Mouse (Mus musculus): ENCODE measurements around the gene Elp6. TPM values are rescaled to one million over a fixed set of nuclear protein-coding genes. Genes with fewer than 3 reads are reported as not detected.

Elp6 gene
- polyA plus RNA-seq, 1 experiment from 2014 or later, result 35.5 TPM

DNA sequence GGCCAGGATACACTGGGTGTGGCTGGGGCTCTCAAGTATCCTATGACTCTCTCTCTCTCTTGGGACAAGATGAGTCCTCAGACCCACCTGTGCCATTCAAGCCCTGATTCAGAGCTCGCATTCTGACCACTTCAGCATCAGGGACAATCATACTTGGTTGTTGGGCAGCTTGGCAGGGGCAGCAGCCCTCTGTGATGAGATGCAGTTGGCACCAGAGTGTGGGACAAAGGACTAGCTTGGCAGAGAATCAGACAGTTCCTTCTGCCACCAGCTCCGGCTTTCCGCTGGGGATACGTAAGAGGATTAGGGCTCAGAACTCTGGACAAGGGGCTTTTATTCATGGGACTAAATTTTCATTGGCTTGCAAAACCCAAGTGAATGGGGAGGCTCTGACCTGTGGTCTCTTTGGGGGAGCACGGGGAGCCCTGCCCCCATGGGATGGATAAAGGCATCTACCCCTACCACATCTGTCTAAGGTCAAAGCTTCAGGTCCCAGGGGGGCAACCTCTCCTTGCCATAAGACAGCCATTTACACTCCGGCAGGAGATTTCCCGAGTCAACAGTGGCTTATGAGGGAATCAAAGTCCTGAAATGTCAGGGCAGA is 17.6 kb upstream of the Elp6 start:
- H3K4me2 ChIP-seq, result no peak overlapping the region
- 19% methylated on average over 7 of the region's 7 CpGs for WGBS
- peaks cover 14% of the 10 kb centered on the region for H3K4me1 ChIP-seq
- H3K9me3 ChIP-seq (replicated peaks), result no peaks in the 10 kb centered on the region
- H3K4me3 ChIP-seq, result no peak overlapping the region
- ATAC-seq, result peak; percentile 89
- no peak overlapping the region for H3K9ac ChIP-seq
- H3K27me3 ChIP-seq, result no peaks in the 10 kb centered on the region
- no peaks in the 10 kb centered on the region for H3K36me3 ChIP-seq (ENCODE audit: poor library complexity, severe bottlenecking)
- H3K27ac ChIP-seq, result peak overlapping the region; percentile 70

DNA sequence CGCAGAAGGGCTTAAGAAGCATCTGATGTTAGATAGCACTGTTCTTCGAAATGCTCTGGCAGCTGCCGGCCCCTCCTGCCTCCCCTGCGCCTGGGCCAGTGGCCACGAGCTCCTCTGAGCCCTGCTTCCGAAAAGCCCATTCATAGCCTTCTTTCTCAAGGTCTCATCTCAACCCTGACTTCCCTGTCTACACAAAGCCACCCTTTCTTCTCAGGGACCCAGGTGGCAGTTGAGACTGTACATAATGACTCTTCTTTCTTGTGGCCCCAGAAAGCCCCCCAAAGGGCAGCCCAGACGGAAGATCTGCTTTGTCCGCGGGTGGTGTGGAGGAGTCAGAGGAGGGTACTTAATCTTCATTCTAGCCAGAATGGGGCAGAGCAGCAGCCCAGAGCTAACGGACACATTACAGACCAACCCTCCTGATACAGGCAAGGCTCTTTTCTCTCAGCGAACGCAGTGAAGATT is 11.7 kb upstream of the Elp6 start:
- no peak overlapping the region for H3K4me2 ChIP-seq

DNA sequence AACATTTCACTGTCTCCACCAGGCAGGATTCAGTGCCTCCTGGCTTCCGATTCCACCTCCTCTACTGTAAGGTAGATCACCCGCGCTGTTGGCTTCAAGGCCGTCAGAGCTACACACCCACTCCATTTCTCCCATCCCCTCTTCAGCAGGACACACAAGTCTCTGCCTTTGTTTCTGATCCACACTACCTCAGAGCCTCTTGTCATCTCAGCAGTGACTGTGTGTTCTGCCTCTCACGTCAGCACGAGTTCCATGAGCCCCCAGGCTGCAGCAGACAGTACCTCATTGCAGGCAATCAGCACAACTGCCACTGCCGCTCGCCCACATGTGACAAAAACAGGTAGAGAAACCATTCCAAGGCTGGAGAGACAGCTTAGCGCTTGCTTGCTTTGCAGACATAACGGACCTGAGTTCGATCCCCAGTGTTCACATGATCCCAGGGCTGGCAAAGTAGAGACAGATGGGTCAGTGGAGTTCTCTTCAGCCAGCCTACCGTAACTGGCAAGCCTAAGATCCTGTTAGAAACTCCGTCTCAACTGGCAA is 11.0 kb upstream of the Elp6 start:
- no peaks in the 10 kb centered on the region for H3K9me3 ChIP-seq (replicated peaks)
- no peak for ATAC-seq
- no peak overlapping the region for H3K4me3 ChIP-seq
- H3K27me3 ChIP-seq, result no peaks in the 10 kb centered on the region
- H3K4me1 ChIP-seq, result no peaks in the 10 kb centered on the region
- no peak overlapping the region for H3K9ac ChIP-seq
- 85% methylated on average over 13 of the region's 13 CpGs for WGBS
- H3K27ac ChIP-seq, result no peak overlapping the region
- no peaks in the 10 kb centered on the region for H3K36me3 ChIP-seq (ENCODE audit: poor library complexity, severe bottlenecking)
- no peak overlapping the region for H3K4me2 ChIP-seq

More for the DNA sequence above, 11.7 kb upstream of the Elp6 start:
- H3K36me3 ChIP-seq (ENCODE audit: poor library complexity, severe bottlenecking), result no peaks in the 10 kb centered on the region
- ATAC-seq, result no peak
- no peak overlapping the region for H3K27ac ChIP-seq
- no peaks in the 10 kb centered on the region for H3K4me1 ChIP-seq
- H3K9me3 ChIP-seq (replicated peaks), result no peaks in the 10 kb centered on the region
- no peak overlapping the region for H3K4me3 ChIP-seq
- no peak overlapping the region for H3K9ac ChIP-seq
- no peaks in the 10 kb centered on the region for H3K27me3 ChIP-seq
- WGBS, result 51% methylated on average over 12 of the region's 12 CpGs

DNA sequence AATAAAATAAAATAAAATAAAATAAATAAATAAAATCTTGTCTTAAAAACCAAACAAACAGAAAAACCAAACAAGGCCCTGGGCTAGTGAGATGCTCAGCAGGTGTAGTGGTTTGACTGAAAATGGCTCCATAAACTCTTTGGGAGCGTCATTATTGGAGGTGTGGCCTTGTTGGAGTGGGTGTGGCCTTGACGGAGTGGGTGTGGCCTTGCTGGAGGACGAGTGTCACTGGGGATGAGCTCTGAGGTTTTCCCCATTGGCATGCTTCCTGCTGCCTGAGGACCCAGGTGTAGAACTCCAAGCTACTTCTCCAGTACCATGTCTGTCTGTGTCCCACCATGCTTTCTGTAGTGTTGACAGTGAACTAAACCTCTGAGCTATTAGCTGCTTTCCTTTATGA is 10.2 kb upstream of the Elp6 start:
- Histone ChIP-seq H3K36me3 (ENCODE audit: poor library complexity, severe bottlenecking) (no peaks in the 10 kb centered on the region), H3K4me3 (no peak overlapping the region), H3K27me3 (no peaks in the 10 kb centered on the region), H3K4me2 (no peak overlapping the region), H3K27ac (no peak overlapping the region), H3K9ac (no peak overlapping the region), H3K9me3 (replicated peaks) (no peaks in the 10 kb centered on the region), H3K4me1 (no peaks in the 10 kb centered on the region)
- ATAC-seq, result no peak
- WGBS, result 61% methylated on average over 3 of the region's 3 CpGs

DNA sequence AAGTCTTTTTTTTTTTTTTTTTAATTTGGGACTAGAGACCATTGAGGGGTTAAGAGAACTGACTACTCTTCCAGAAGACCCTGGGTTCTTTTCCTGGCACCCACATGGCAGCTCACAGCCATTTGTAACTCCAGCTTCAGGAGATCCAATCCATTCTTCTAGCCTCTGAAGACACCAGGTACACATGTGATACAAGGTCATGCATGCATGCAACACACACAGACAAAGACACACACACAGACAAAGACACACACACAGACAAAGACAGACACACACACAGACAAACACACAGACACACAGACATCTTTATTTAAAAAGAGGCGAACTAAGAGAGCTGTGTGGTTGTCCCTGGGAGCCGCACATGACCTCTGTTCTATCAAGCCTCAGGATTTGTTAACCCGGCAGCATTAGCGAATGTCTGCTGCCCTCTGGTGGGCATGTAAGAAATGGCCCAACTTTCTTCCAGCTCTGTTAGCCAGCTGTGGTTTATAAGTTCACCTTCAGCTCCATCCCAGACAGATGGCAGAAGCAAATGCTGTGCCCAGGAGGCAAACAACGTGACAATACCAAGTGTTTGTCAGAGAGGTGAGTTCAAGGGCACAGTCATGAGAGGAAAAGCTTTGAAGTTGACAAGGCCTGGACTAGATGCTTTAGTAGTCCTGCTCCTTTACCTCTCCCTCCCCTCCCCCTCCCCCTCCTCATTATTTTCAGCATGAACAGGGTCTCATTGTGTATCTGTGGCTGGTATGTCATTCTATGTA is 7.9 kb upstream of the Elp6 start:
- Histone ChIP-seq H3K4me1 (no peaks in the 10 kb centered on the region), H3K9me3 (replicated peaks) (peaks cover 11% of the 10 kb centered on the region; the same call in 1 of the 2 replicates), H3K4me3 (no peak overlapping the region), H3K9ac (no peak overlapping the region), H3K27me3 (no peaks in the 10 kb centered on the region), H3K27ac (no peak overlapping the region), H3K36me3 (ENCODE audit: poor library complexity, severe bottlenecking) (no peaks in the 10 kb centered on the region), H3K4me2 (no peak overlapping the region)
- peak; percentile 72 for ATAC-seq
- 7% methylated on average over 5 of the region's 5 CpGs for WGBS

DNA sequence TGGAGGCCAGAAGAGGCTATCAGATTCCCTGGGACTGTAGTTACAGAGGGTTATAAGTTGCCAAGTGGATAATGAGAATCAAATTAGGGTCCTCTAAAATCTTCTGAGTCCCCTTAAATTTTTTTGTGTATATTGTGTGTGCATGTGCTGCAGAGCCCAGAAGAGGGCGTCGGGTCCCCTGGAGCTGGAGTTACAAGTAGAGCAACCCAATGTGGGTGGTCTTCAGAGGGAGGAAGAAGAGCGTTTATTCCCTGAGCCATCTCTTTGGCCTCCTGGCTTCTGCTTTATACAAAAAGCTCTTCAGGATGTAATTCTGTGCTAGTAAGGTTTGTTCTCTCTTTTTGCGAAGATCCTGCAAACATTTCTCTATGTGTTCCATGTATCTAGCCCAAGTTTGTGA is 457 bp upstream of the Elp6 start:
- 6% methylated on average over 4 of the region's 4 CpGs for WGBS
- ATAC-seq, result peak; percentile 20; the same call in 1 of the 2 replicates
- 0 out of 2 replicates have a peak, but pooled peaks cover 5% of the 10 kb centered on the region for H3K36me3 ChIP-seq (ENCODE audit: poor library complexity, severe bottlenecking)

DNA sequence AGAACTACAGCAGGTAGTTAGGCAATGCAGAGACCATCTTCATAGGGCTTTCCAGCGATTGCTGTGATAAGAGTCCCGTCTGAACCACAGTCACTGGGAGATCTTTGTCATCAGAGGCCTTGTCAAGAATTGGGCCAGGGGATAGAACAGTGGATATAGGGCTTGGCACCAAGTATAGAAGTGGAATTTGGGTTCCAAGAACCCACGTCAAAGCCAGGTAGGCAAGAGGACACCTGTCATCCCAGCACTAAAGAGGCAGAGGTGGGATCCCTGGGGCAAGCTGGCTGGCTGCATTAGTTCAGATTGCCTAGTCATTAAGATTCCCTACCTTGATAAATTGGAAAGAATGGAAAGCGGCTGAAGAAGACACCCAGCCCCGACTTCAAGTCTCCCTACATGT is 1.4 kb downstream of the Elp6 start:
- ATAC-seq, result no peak
- 93% methylated on average over 5 of the region's 5 CpGs for WGBS
- no peak overlapping the region for H3K9ac ChIP-seq
- H3K4me2 ChIP-seq, result peak overlapping the region; percentile 65; the same call in 1 of the 2 replicates
- peaks cover 11% of the 10 kb centered on the region for H3K4me1 ChIP-seq
- H3K4me3 ChIP-seq, result no peak overlapping the region
- peaks cover 21% of the 10 kb centered on the region for H3K36me3 ChIP-seq (ENCODE audit: poor library complexity, severe bottlenecking)
- H3K9me3 ChIP-seq (replicated peaks), result peaks cover 6% of the 10 kb centered on the region; the same call in 1 of the 2 replicates
- H3K27ac ChIP-seq, result no peak overlapping the region
- H3K27me3 ChIP-seq, result no peaks in the 10 kb centered on the region

More for the DNA sequence above, 457 bp upstream of the Elp6 start:
- Histone ChIP-seq H3K4me2 (peak overlapping the region; percentile 65), H3K9ac (peak overlapping the region; percentile 84), H3K27me3 (no peaks in the 10 kb centered on the region), H3K4me1 (peaks cover 11% of the 10 kb centered on the region), H3K4me3 (peak overlapping the region; percentile 57), H3K9me3 (replicated peaks) (peaks cover 12% of the 10 kb centered on the region; the same call in 1 of the 2 replicates), H3K27ac (peak overlapping the region; percentile 93)

DNA sequence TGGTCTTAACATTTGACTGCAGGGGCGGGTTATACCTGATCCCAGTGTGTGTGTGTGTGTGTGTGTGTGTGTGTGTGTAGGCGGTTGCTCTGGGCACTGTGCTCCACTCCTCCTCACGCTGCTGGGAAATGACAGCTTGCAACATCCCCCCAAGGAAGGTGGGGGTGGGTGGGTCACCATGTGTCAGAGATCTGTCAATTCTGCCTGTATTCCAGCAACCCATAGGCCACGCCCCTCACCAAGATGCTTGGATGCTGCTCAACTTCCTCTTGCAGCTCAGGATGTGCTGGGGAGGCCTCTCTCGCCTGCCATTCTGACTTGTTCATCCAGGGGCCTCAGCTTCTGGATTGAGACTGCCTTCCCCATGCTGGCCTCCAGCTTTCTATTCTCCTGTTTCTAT is 9.7 kb downstream of the Elp6 start:
- WGBS, result 83% methylated on average over 5 of the region's 5 CpGs
- Histone ChIP-seq H3K27me3 (no peaks in the 10 kb centered on the region), H3K4me2 (no peak overlapping the region), H3K36me3 (ENCODE audit: poor library complexity, severe bottlenecking) (peaks cover 86% of the 10 kb centered on the region), H3K4me1 (no peaks in the 10 kb centered on the region), H3K9me3 (replicated peaks) (no peaks in the 10 kb centered on the region), H3K9ac (no peak overlapping the region), H3K4me3 (no peak overlapping the region), H3K27ac (no peak overlapping the region)
- ATAC-seq, result no peak

DNA sequence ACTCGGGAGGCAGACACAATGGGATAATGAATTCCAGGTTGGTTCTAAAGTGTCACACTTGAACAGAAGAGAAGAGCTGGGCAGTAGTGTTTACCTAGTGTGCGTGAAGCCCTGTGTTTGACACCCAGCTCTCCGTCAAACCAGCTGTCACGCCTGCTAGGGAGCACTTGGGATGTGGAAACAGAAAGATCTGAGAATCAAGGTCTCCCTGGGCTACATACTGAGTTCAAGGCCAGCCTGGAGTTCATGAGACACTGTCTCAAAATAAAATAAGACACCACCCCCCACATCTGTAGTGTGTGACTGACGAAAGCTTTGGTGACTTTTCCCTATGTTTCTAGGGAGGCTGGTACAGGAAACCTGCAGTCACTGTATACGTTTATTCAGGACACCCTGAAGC is 10.4 kb downstream of the Elp6 start:
- Histone ChIP-seq H3K4me1 (no peaks in the 10 kb centered on the region), H3K36me3 (ENCODE audit: poor library complexity, severe bottlenecking) (peaks cover 86% of the 10 kb centered on the region), H3K4me3 (no peak overlapping the region), H3K27ac (no peak overlapping the region), H3K4me2 (no peak overlapping the region), H3K9me3 (replicated peaks) (no peaks in the 10 kb centered on the region), H3K27me3 (no peaks in the 10 kb centered on the region), H3K9ac (no peak overlapping the region)
- no peak for ATAC-seq
- 92% methylated on average over 6 of the region's 6 CpGs for WGBS

DNA sequence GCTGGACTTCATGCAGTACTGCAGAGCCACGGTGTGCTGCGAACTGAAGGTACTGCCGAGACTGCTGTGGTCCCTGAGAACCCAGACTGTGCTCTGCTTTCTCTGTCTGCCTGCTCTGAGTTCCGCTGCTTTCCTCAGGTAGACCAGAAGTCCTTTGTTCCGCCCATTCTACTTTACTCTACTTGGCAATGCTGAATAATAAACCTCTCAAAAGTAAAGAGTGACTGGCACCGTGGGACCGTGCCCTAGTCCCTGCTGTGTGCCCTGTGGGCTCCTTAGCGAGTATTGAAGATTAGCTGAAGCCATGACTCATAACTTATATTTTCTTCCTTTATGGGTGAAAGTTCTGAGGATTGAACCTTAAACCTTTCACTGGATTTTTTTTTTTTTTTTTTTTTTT is 10.9 kb downstream of the Elp6 start:
- H3K27me3 ChIP-seq, result no peaks in the 10 kb centered on the region
- no peak for ATAC-seq
- 95% methylated on average over 8 of the region's 8 CpGs for WGBS
- H3K9ac ChIP-seq, result no peak overlapping the region
- H3K9me3 ChIP-seq (replicated peaks), result no peaks in the 10 kb centered on the region
- H3K4me3 ChIP-seq, result no peak overlapping the region
- no peaks in the 10 kb centered on the region for H3K4me1 ChIP-seq
- H3K36me3 ChIP-seq (ENCODE audit: poor library complexity, severe bottlenecking), result peaks cover 86% of the 10 kb centered on the region
- no peak overlapping the region for H3K27ac ChIP-seq
- no peak overlapping the region for H3K4me2 ChIP-seq

DNA sequence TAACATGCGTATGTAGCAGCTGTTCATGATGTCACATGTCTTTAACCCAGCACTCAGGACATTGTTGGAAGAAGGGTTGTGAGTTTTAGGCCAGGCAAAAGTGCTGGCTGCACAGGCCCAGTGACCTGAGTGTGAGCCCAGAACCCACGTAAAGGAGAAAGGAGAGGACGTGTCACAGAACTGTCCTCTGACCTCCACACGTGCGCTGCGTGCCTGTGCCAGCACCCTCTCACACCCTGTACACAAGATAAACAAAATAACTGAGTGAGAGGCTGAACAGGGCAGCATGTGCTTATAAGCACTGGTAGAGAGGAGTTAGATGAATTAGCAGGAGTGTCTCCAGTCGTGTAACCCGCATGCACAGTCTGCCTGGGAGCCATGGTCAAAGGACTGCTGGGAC is 11.5 kb downstream of the Elp6 start:
- no peak for ATAC-seq

DNA sequence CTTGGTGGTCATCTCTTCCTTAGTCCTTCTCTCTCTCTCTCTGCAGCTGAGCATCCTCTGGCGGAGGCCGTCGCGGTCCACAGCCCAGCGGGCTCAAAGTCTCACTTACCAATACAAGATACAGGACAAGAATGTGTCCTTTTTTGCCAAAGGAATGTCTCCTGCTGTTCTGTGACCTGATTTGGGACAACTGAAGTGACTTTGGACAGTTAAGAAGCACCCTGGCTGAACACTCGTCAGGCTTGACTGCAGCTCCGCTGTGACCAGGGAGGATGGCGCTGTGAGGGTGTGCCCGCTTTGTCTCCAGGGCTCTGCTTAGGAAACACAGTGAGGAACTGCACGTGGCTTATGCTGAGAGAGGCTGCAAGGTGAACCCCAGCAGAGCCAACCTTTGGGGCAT is 15.8 kb downstream of the Elp6 start:
- 89% methylated on average over 10 of the region's 10 CpGs for WGBS
- no peaks in the 10 kb centered on the region for H3K27me3 ChIP-seq
- H3K4me2 ChIP-seq, result no peak overlapping the region
- H3K27ac ChIP-seq, result no peak overlapping the region
- no peaks in the 10 kb centered on the region for H3K4me1 ChIP-seq
- H3K36me3 ChIP-seq (ENCODE audit: poor library complexity, severe bottlenecking), result peaks cover 60% of the 10 kb centered on the region
- no peak overlapping the region for H3K9ac ChIP-seq
- H3K9me3 ChIP-seq (replicated peaks), result no peaks in the 10 kb centered on the region
- H3K4me3 ChIP-seq, result no peak overlapping the region
- ATAC-seq, result no peak

More for the DNA sequence above, 11.5 kb downstream of the Elp6 start:
- no peaks in the 10 kb centered on the region for H3K27me3 ChIP-seq
- H3K9ac ChIP-seq, result no peak overlapping the region
- H3K4me1 ChIP-seq, result no peaks in the 10 kb centered on the region
- H3K4me2 ChIP-seq, result no peak overlapping the region
- H3K9me3 ChIP-seq (replicated peaks), result no peaks in the 10 kb centered on the region
- no peak overlapping the region for H3K4me3 ChIP-seq
- no peak overlapping the region for H3K27ac ChIP-seq
- WGBS, result 97% methylated on average over 8 of the region's 8 CpGs
- peaks cover 86% of the 10 kb centered on the region for H3K36me3 ChIP-seq (ENCODE audit: poor library complexity, severe bottlenecking)
